Mouse (Mus musculus) neural tube, embryonic 10.5 days (tissue): Measurements from ENCODE around the gene Hdac11.

ENCODE experiments used
- DNase-seq: peaks from one replicate; pipeline ENCODE4 v3.0.0-alpha.2; 2017; ENCODE audit warnings: low spot score; ENCODE audit errors: extremely low spot score

Gene Hdac11

DNA sequence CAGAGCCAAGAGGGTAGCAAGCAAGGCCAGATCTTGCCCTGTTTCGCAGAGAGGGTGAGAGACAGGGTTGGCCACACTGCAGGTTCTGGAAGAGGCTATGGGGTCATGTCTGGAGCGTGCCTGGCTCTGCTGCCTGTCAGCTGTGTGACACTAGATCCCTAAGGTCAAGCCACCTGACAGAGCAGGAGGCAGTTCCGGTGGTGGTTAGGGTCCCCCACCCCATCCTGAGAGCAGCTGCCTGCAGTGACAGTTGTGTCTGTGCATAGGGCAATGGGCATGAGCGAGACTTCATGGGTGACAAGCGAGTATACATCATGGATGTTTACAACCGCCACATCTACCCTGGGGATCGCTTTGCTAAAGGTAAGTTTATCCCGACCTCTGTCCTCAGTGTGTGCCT is 12.7 kb downstream of the Hdac11 start:
- no peak for DNase-seq

DNA sequence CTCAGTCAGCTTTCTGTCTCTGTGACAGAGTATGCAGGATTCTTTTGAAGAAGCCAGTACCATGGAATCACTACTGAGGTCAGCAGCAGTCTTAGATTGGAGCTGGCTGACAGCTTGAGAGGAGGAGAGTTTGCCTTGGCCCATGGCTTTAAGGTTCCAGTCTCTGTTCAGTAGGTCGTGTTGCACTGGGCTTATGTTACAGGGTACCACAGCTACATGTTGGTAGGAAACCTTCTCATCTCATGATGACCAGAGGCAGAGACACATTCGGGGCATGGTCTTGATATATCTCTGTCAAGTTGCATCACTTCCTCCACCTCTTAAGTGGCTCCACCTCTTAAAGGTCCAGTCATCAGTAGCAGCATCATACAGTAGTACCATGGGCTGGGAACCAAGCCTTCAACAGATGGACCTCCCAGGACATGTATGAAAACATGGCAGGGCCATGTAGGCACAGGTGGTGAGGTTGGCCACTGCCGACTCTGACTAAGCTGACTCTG is 15.0 kb downstream of the Hdac11 start:
- DNase-seq: no peak

DNA sequence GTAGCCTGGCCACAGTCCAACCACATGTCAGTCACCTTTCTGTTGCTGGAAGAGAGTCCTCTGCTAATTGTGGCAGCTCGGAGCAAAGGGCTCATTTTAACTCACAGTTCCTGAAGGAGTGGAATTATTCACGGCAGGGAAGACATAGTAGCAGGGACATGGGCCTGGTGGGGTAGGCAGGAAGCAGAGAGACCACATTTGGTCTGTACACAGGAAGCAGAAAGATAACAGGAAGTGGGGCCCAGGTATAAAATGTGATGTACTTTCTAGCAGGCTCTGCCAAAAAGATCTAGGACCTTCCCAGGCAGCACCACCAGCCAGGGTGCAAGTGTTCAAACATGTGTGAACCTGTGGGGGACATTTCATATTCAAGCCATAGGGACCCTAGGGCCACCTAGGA is 15.9 kb downstream of the Hdac11 start:
- DNase-seq: no peak

DNA sequence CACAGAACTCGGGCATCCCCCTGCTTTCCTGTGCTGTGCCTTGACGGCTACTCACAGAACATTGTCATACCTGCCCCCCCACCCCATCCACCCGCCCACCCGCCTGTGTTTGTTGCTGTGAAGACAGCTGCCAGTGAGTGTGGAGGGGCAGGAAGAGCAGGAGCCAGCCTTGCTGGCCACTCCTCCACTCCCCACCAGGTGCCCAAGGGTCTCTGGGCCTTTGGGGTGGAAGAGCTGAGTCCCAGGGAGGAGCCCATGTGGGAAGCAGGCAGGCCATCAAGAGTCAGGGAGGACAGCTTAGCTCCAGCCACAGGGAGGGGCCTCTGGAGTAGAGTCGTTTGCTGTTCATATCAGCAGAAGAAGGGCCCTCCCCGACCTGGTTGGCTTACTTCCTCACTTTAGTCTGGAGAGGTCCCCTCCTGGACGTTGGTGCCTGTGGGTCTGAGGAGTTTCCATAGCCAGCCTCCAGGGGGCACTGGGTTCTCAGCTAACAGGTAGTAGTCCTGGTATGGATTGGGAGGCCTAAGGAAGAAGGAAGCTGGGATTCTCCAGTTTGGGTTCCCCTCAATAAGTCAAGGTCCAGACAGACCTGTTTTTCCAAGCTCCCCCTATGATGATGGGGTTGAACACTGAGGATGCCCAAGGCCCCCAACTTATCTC is 16.9 kb downstream of the Hdac11 start:
- DNase-seq: peak; percentile 69

DNA sequence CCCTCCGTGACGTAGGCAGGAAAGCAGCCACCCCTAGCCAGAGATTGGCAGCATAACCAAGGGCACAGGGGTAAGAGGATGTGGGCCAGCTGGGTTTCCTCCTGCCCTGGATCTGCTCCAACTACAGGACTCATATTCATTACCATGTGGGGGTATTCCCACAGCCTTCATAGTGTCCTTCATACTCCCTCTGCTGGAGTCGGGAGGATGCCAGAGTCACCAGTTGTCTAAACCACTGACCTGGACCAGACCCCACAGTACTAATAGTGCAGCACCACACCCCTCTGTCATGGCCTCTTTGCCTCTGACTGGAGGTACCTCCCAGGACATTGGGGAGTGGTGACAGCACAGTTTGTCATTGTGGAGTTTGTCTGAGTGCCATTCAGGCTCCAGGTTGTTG is 17.7 kb downstream of the Hdac11 start:
- no peak for DNase-seq

- no peak for DNase-seq
These were observed 24.3 kb downstream of the Hdac11 start for GRCm38 (mm10) chr6:91180767-91181171.

DNA sequence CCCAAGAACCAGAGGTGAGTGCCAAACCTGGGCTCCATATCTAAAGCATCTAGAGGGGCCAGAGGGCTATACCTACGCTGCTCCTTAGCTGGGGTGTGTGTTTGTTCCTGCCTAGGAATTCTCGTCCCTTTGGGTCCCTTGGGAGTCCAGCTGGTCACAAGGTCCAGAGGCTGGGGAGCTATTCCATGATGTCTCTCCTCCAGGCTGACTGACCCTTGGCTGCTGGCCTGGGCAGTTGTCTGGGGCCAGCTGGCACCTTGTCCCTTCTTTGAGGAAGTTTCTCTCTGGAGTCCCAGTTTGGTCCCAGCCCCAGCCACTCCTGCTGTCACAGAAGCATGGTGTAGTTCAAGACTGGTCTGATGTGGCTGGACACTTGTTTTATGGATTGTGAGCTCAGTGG is 24.9 kb downstream of the Hdac11 start:
- DNase-seq: no peak

GRCm38 (mm10) chr6:91182075-91182490 is 25.6 kb downstream of the Hdac11 start:
- DNase-seq: no peak

DNA sequence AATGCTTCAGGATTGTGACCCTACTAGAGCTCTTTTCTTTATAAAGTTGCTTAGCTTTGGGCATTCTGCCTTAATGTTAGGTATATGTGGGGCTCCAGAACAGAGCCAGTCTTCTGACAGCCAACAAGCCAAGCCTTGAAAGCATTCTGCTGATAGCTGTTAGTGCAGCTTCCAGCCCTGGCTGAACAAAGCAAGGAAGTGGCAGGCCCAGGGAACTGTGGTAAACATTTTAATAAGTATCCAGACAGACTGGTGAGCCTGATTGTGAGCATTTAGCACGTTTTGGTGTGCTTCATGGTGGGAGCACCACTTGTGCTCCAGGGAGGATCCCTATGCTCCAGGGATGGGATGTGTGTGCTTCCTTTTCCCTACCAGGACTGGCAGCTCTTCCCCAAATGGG is 26.6 kb downstream of the Hdac11 start:
- DNase-seq: no peak

- DNase-seq: no peak
These were observed 27.5 kb downstream of the Hdac11 start for GRCm38 (mm10) chr6:91183980-91184379.

GRCm38 (mm10) chr6:91184776-91185175 is 28.3 kb downstream of the Hdac11 start:
- no peak for DNase-seq

GRCm38 (mm10) chr6:91185502-91185901 is 29.0 kb downstream of the Hdac11 start:
- DNase-seq: no peak

DNA sequence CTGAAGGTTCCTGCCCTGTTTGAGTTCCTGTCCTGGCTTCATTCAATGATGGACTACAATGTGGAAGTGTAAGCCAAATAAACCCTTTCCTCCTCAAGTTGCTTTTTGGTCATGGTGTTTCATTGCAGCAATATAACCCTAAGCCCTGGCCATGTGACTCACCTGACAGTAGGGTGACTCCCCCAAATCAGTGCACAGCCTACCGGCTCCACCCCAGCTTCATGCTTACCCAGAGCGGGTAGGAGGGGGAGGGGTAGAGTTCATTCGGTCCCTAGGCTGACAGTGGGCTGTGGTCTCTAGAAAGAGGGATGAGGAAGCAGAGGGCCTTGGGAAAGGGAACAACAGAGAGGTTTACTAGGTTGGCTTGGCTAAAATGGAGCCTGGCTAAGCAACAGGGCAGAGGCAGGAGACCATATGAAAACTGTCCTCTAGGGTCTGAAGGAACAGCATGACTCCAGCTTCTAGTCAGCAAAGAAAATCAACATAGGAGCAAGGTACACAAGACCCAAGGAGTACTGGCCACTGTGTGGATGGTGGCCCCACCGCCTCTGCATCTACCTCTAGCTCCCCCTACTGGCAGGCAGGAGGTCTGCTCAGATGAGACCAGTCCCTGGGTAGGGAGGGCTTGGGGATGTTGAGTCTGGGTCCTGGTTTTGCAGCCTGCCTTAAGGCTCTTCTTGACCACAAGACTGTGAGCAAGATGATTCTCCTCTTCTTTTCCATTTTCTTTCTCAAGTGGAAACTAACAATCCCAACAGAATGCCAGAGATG is 29.9 kb downstream of the Hdac11 start:
- no peak for DNase-seq

DNA sequence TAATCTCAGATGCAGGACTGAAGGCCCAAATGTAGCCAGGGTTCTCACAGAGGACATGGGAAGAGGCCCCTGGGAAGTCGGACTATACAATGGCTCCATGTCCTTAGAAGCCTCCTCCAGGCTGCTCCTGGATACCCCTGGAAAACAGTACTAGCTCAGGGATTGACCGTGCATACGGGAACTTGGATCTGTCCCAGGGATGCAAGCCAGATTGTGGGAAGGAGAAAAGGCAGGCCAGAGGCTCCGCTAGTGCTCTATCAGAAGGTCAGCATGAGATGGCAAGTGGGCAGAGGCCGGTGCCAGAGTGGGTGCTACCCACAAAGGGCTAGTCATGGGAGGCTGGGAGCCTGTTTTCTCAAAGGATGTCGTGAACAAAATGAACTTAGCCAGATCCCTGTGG is 30.5 kb downstream of the Hdac11 start:
- DNase-seq: no peak

GRCm38 (mm10) chr6:91187871-91188270 is 31.4 kb downstream of the Hdac11 start:
- DNase-seq: no peak

GRCm38 (mm10) chr6:91189971-91190370 is 33.5 kb downstream of the Hdac11 start:
- no peak for DNase-seq

DNA sequence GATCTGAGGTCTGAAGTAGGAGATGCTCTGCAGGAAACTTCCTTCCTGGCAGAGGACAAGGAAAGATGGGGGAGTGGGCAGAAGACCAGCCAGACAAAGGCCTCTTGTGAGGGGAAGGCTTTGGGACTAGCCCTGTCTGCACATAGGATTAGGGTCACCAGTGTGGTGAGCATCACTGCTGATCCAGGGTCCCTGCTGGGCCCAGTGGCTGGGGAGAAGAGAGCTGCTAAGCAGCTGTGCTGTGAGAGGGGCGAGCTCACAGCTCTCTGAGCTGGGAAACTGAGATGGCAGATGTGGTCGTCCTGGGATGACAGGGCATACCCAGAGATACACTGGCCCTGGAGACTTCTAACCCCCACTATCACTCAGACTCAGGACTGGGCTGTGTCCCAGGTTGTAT is 35.0 kb downstream of the Hdac11 start:
- DNase-seq: no peak

DNA sequence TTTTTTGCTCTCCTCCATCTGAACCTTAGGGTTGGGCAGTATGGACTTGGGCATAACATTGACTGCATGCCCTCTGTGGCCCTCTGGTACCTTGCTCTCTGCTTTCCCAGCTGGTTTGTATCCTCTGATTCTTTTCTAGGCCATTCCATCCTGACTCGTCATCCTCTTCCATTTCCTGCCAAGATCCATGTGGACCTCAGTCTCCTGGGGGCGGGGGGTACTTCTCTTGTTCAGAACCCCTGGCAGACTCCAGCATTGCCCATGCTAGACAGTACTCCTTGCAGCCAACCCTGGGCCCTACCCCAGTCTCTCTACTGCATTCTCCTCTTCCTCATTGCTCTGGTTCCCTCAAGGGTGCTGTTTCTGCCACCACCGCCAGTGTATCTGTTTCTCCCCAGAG is 36.0 kb downstream of the Hdac11 start:
- DNase-seq: no peak

DNA sequence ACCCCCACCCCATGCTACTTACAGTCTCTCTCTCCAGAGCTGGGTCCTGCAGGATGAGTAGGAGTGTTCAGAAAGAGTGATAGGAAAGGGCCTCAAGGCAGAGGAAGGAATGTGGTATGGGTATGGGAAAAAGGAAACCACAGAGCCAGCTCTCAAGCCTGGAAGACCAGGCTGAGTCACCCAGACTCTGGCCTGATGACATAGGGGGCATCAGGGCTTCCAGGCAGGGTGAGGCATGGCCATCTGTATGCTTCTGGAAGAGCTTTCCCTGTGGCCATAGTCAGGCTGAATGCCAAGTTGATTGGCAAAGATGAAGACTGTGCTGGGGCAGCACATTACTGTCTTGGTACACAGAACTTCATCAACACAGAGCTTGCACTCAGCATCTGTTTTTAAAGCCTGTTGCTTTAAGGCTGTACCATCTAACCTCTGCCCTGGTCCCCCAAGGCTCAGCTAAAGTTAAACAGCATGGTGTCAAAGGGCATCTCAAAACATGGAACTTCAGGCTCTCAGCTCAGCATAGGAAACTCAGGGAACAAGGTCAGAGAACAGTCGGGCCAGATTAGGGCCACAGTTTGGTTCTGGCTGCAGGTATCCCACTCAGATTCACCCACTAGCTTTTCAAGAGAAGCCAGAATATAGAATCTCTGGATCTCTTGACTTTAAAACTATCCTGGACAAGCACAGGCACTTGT is 36.5 kb downstream of the Hdac11 start:
- no peak for DNase-seq

DNA sequence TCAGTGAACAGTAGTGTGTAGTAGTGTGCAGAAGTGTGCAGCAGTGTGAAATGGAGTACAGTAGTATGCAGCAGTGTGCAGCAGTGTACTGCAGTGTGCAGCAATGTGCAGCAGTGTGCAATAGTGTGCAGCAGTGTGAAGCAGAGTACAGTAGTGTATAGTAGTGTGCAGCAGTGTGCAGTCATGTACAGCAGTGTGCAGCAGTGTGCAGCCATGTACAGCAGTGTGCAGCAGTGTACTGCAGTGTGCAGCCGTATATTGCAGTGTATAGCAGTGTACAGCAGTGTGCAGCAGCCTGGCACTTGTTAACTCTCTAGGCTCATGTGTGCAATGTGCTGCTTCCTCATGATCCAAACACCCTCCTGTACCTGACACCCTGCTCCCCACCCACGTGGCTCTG is 42.0 kb downstream of the Hdac11 start:
- no peak for DNase-seq

DNA sequence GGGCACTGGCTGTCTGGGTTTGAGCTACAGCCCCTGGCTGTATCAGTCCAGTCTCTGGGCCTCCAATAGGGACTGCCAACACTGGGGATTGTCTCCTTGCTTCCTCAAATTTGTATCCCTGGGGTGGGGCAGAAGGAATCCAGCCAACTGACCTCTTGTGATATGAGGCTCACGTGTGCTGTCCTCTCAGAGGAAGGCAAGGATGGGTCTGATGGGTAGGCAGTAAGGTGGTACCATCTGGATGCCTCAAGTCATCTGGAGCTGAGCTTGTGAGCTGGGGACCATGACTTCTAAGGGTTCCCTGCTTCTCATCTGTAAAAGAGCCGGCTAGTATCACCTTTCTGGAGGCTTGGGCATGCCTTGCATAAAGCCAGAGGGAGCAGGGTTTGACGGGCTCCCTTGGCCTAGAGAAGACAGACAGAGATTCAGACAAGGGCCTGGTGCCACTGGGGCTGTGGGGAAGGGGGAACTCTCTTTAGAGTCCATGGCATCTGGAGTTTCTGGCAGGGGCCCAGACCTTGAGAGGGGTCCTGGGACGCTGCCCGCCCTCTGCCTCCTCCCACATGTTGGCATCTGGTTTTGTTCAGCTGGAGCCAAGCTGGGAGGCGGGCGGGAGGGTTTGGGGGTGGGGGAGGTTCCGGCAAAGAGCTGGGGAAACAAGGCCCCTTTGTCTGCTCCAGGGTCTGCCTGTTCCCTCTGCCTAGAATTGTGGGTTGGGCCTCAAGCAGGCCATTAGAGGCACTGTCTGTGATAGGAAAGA is 44.1 kb downstream of the Hdac11 start:
- peak; percentile 51 for DNase-seq
